Mouse (Mus musculus): ENCODE data around the gene Lrp2.

- TF ChIP-seq CTCF (IDR thresholded peaks at IDR 0.05; ENCODE audit: extremely low read depth, insufficient read depth, insufficient read length, insufficient replicate concordance) (no peak), POLR2A (IDR thresholded peaks at IDR 0.05; ENCODE audit: low read depth, low read length) (no peak)
Observed at GRCm38 (mm10) chr2:69580091-69580490, 5.8 kb downstream of the Lrp2 start.
